Mouse (Mus musculus): ENCODE results near the gene Slc35d1.
"Not testable (repeated sequence)": the region's sequence is repeated elsewhere in the genome, so short reads cannot be mapped to it uniquely, and the experiment has no call there.

Gene Slc35d1

DNA sequence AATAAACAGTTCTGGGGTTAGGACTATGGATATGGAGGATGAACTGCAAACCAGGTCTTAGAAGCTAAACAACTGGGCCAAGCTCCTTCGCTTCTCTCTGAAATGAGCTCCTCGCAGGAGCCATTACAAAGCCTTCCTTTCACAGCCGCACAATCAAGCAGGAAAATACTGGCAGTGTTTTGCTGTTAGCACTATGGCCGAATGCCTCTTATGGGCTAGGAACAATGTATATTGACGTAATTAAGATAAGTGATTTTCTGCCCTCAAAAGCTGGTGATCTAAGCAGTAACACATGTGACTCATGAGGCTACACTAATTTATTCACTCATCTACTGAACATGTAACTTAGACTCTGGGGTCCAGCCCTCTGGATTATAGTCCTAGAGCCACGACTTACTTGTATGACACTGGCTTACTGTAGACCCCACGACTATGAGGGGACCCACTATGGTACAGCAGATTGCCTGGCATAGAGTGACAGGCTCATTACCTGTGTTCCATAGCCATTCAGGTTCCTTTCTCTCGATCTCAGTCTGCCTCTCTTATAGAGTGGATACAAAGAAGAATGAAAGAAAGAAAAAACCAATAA is 34.6 kb downstream of the Slc35d1 start:
- DNase-seq, result no peak

DNA sequence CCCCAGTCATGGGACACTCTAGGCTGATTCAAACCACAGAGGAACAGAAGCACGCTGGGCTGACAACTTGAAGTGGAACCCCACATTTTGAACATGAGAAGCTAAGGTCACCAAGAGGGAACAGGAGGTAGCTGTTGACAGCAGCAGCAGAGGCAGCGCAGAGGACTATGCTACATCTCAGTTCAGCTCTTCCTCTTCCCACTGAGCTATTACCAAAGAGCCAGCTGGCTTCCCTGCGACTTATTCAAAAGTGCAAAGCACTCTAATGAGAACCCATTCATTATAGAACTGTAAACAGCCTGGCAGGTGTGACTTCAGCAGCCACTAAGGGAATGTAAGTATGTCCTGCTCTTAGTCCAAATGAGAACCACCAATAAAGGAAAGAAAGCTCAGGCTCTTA is 35.4 kb downstream of the Slc35d1 start:
- no peak for DNase-seq

DNA sequence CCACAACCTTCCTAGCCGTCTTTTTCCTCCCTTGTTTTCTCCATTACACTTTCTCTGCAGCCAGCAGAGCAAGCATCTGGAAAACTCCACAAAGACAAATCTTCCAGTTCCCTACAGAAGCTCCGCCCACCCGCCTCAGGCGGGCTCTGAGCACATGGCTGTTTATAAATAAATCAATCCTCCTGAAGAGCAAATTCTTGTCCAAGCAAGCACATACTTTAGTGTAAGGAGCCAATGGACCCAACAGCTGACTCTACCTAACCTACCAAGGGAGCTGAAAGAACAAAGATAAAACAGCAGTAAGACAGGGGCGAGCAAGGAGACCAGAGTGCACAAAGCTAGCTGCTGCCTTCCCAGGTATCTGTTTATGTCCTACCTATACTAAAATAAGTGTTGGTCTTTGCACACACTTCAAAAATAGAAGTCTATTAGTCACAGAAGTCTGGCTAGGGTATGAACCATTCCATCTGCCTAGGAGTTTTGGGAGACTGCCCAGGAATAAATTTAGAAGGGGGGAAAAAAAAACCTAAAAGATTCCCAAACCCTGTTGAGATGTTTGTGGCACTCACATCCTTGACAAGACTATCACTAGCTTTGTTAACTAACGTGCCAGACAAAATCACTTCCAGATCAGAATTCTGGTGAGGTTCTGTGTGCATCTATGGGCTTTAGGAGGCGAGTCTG is 36.2 kb downstream of the Slc35d1 start:
- DNase-seq, result peak; percentile 19 to 36

DNA sequence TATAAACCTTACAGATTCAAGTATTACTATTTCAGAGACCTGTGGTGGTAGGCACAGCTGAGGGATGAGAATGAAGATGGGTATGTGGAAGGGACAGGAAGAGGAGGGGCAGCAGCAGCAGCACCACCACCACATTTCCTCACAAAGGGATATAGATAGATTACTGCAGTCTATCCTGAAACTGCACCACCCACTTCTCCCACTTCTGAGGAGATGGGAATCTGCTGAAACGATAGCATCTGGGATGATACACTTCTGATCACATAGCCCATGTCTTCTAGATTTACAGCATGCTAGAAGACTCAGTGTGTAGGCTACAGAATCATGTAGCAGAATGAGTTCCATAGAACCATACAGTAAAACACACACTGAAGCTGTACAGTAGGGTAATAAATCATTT is 37.3 kb downstream of the Slc35d1 start:
- no peak for DNase-seq

DNA sequence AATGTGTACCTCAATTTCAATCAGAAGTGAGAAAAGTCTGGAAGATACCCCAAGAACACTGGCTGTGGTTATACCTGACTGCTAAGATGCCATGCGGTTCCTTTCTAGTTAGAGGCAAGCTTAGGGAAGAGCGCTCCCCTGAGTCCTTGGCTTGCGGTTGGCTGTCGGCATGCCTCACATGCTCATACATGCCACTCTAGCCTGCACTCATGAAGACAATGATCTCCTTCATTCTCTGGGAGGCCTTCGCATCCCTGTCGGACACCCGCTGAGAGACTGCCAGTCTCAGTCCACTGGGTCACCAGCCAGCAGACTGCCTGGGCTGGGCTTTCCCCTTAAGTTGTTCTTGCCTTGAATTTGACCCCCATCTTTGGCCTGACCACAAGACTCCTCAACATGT is 41.0 kb downstream of the Slc35d1 start:
- DNase-seq, result no peak

DNA sequence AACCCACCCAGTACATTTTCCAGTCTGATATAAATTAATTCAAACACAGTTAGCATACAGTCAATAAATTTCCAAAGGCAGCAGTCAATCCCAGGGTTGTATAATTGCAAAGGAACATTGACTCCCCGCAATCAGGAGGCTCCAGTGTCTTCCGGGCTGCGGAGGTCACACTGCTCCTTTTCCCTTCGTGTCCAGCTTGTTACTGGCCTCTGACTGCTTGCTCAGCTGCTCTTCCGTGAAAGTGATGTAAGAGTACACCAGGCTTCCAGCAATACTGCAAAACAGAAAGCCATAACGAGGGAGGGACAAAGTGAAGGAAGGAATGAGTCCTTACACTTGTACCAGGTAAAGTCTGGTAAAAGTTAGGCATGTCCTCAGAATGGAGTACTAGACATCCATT is 41.5 kb downstream of the Slc35d1 start:
- no peak for DNase-seq

DNA sequence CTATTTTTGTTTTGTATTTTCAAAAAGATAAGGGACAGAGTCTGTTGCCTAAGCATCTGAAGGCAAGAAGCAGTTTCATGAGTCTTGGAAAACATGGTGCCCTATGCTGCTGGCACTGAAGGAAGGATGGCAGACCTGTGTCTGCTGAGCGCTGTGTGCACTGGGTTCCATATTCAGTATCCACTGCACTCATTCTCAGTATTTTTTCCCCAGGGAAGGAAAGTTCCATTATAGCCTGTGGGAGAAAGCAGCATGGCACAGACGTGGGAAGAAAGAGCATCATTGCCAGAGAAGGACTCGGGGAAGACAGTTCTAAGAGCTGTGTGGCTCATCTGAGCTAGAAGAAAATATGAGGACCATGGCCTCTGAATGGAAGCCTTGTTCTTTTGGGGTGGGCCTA is 43.7 kb downstream of the Slc35d1 start:
- DNase-seq, result no peak

DNA sequence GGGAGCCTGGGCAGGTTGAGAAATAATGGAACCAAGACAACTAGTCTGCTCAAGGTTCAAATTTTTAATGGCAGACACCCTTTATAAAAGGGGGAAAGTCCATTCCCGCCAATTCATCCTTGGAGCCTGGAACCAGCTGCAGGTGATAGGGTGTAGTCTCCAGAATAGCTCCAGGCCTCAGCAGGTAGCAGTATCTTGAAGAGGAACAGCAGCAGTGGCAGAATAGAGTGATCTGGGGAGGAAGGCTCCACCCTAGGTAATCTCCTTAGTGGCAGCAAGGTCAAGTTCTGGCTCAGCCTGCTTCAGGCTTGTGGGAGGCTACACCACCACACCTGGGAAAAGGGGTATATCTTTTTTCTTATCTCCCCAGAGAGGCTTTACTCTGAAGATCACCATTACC is 48.8 kb downstream of the Slc35d1 start:
- not testable (repeated sequence) for DNase-seq

DNA sequence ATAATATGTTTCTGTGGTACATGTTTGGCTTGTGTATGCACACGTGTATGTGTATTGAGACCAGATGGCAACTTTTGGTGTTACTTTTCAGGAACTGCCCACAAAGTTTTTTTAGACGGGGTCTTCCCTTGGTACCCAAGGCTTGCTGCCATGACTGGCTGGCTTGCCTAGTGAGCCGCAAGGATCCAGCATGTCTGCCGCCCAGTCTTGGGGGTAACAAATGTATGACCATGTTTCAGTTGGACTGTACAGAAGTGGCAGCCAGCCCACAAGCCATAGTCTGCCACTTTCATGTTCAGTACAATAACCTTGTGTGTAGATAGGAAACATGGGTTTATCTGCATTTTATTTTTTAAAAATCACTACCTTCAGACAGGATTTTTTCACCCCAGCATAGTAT is 56.2 kb downstream of the Slc35d1 start:
- no peak for DNase-seq

DNA sequence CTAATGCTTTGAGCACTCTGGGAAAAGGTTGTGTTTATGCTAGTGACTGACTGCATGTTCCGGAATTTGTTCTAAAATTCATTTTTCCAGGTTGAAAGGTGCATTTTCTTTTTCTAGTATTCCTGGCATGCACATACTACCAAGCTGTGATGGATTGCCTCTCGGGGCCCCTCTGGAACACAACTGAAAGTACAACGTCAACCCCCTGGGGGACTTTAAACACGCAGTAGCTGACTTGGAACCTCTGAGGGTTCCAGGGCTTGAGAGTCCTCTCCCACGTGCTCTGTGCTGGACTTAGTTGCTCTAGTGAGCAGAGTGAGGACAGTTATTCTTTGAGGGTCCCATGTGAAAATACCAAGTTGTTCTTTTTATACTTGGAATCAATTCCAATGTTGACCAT is 63.0 kb downstream of the Slc35d1 start:
- DNase-seq, result no peak

DNA sequence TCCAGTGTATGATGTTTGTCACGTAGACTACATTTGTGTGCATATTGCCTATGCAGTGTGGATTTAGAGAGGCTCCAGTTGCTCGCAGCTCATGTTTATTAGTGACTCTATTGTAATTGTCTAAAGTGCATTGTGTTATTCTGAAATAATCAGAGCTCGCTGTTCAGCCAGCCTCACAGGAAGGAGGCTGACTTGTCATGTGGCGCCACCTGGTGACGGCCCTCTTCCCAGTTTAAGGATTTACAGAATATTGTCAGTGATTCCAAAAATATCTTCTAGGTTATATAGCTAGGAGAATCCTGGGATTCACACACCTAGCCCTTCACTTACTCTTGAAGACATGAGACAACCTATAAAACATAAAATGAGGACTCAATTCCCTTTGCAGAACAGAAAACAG is 68.6 kb downstream of the Slc35d1 start:
- peak; percentile 63 to 77 for DNase-seq

DNA sequence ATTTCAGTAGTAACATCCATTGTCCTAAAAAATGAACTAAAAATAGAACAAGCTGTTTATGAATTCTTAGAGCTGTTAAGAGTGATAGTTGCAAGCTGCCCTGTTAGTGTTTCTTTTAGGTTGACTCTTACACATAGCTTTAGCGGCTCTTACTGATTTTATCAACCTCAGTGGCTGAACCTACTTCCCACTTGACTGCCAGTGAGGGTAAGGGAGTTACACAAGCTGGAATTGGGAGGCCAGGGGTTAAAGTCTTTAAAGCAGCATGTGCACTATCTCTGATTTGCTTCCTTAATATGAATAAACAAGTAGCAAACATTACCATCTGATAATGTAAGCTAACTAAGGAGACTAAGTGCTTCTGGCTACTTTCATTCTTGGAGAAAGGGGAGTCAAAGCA is 78.0 kb downstream of the Slc35d1 start:
- no peak for DNase-seq

DNA sequence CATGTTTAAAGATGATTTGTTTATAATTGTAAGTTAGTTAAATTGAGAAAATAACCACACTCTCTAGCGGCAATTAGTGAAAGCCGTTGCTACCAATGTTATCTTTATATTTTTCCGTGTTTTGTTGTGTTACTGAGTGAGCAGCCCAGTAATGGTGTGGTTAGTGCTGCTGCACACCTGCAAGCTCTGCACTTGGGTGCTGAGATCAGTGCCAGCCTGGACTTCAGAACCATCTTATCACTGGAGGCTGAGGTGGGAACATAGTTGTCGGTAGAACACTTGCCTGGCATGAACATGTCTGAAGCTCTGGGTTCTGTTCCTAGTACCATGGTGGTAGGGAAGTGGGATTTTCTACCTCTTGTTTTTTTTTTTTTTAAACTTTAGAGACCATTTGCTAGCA is 88.4 kb downstream of the Slc35d1 start:
- no peak for DNase-seq

DNA sequence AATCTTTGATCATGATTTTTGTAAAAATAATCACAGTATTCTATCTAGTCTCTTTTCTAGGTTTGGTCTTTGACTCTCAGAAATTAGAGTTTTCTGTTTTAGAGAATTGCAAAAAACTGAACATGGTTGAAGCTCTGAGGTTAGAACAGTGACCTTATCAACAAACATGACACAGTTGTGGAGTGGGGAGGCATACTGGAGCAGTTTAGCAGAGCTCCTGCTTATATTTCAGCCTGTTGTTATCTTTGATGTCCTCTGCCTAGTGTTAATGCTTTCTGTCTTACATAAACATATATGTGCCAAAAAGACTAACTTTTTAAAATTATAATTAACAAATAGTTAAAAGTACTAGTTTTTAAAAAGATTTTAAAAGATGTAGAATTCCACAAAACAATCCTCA is 91.4 kb downstream of the Slc35d1 start:
- DNase-seq, result no peak

DNA sequence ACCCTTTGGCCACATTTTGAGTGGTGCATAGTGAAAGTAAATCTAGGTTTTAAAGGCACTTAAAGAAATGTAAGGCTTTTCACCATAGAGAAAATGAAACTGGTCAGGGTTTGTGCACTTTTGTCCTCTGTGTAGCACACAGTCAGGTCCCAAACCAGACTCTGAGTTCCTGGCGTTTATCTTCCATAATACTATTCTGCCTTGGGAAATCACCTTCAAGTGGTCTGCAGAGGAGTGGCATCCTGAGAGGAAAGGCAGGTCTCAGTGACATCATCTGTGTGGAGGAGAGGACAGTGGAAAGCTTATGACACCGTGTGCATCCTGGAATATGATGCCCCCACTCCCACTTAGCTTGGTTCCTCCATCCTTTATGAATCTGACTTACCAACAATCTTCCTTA is 91.9 kb downstream of the Slc35d1 start:
- DNase-seq, result no peak

DNA sequence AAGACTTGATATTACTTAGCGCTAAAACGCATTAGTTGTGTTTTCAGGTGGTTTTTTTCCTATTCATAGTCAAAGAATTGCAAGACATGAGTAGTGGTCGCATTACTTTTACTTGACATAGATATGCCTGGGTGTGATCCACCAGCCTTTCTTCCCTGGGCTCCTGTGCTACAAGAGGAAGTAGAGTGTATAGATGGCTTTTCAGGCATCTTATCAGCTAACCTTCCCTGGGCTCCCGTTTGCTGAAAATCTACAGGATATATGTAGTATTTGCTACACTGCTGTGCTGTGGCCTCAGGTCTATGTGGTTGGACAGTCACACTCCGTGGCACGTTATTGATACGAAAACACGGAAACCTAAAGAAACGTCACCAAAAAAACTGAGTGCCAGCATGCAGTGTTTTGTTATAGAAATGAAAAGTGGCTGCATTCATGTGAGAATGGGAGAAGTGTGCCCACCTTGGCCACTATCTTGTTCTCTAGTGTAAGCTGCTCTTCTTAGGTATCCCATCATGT is 94.0 kb downstream of the Slc35d1 start:
- no peak for DNase-seq
